8 mouse cellular contexts compared by ENCODE assay signal in genomic region chr8:106935324-106935869, GRCm38 (mm10). TPM values are rescaled to one million over a fixed set of nuclear protein-coding genes. Genes with fewer than 3 reads are reported as not detected.
DNase-seq lines count a peak whose midpoint lies in the region; ATAC-seq and TF ChIP-seq lines count a peak whose summit lies in the region.

Sntb2 (plus strand) TSS chr8:106935750.

- no peaks in the 10 kb centered on the region for H3K9me3 ChIP-seq in embryonic facial prominence, embryonic 15.5 days (replicated peaks)
- no peaks in the 10 kb centered on the region for H3K9me3 ChIP-seq in heart, embryonic 13.5 days
- H3K9me3 ChIP-seq in liver, embryonic 12.5 days (replicated peaks): no peaks in the 10 kb centered on the region
- H3K9me3 ChIP-seq in stomach, embryonic 15.5 days: no peaks in the 10 kb centered on the region

- H3K27me3 ChIP-seq in embryonic facial prominence, embryonic 15.5 days: no peaks in the 10 kb centered on the region
- no peaks in the 10 kb centered on the region for H3K27me3 ChIP-seq in heart, embryonic 13.5 days (replicated peaks)
- H3K27me3 ChIP-seq in liver, embryonic 12.5 days (replicated peaks): peaks cover 45% of the 10 kb centered on the region
- no peaks in the 10 kb centered on the region for H3K27me3 ChIP-seq in stomach, embryonic 15.5 days (replicated peaks)

- H3K27ac ChIP-seq in bone marrow, adult 2 months (ENCODE audit: control insufficient read depth, insufficient read depth, low read depth, low read length, poor library complexity): peak within 1 kb of the TSS; percentile 94
- H3K27ac ChIP-seq in embryonic facial prominence, embryonic 15.5 days (replicated peaks): peak within 1 kb of the TSS; percentile 89
- peak within 1 kb of the TSS; percentile 91 for H3K27ac ChIP-seq in heart, embryonic 13.5 days (replicated peaks)
- peak within 1 kb of the TSS; percentile 72; the same call in 1 of the 2 replicates for H3K27ac ChIP-seq in liver, embryonic 12.5 days
- peak within 1 kb of the TSS; percentile 94 for H3K27ac ChIP-seq in stomach, embryonic 15.5 days

- peaks cover 3% of the 10 kb centered on the region for H3K4me1 ChIP-seq in bone marrow, adult 2 months (ENCODE audit: control insufficient read depth, insufficient read depth, low read length)
- peaks cover 38% of the 10 kb centered on the region for H3K4me1 ChIP-seq in embryonic facial prominence, embryonic 15.5 days
- peaks cover 41% of the 10 kb centered on the region for H3K4me1 ChIP-seq in heart, embryonic 13.5 days
- H3K4me1 ChIP-seq in liver, embryonic 12.5 days: peaks cover 47% of the 10 kb centered on the region
- peaks cover 17% of the 10 kb centered on the region for H3K4me1 ChIP-seq in stomach, embryonic 15.5 days

- peak; percentile 96 for DNase-seq in A20 (ENCODE audit: low read depth, low spot score)
- peak; percentile 98 for DNase-seq in kidney, postnatal 10 days
- DNase-seq in natural killer cell, adult 2 months (ENCODE audit: low spot score in 2 of 2): peak; percentile 85 to 88

- H3K4me3 ChIP-seq in bone marrow, adult 2 months (replicated peaks; ENCODE audit: control insufficient read depth, low read depth, low read length): peak within 1 kb of the TSS; percentile 97
- H3K4me3 ChIP-seq in embryonic facial prominence, embryonic 15.5 days (replicated peaks): peak within 1 kb of the TSS; percentile 96
- H3K4me3 ChIP-seq in heart, embryonic 13.5 days: peak within 1 kb of the TSS; percentile 95
- H3K4me3 ChIP-seq in liver, embryonic 12.5 days: peak within 1 kb of the TSS; percentile 75
- H3K4me3 ChIP-seq in stomach, embryonic 15.5 days (replicated peaks): peak within 1 kb of the TSS; percentile 92

- peak; percentile 64; the same call in 1 of the 2 replicates for TF ChIP-seq POLR2A in bone marrow, adult 2 months (IDR thresholded peaks at IDR 0.05; ENCODE audit: borderline replicate concordance, control insufficient read depth, low read depth, low read length)

- peak within 1 kb of the TSS; percentile 85 for H3K9ac ChIP-seq in embryonic facial prominence, embryonic 15.5 days
- peak within 1 kb of the TSS; percentile 96 for H3K9ac ChIP-seq in heart, embryonic 13.5 days
- H3K9ac ChIP-seq in liver, embryonic 12.5 days: peak within 1 kb of the TSS; percentile 77
- peak within 1 kb of the TSS; percentile 83 for H3K9ac ChIP-seq in stomach, embryonic 15.5 days

- peak within 1 kb of the TSS; percentile 64 for H3K4me2 ChIP-seq in embryonic facial prominence, embryonic 15.5 days (replicated peaks)
- peak within 1 kb of the TSS; percentile 93 for H3K4me2 ChIP-seq in heart, embryonic 13.5 days
- peak within 1 kb of the TSS; percentile 99 for H3K4me2 ChIP-seq in liver, embryonic 12.5 days
- H3K4me2 ChIP-seq in stomach, embryonic 15.5 days: peak within 1 kb of the TSS; percentile 70

- under 1% methylated on average over 41 of the region's 41 CpGs for WGBS in bone marrow, adult 2 months
- under 1% methylated on average over 37 of the region's 41 CpGs for WGBS in embryonic facial prominence, embryonic 15.5 days
- 1% methylated on average over 40 of the region's 41 CpGs for WGBS in heart, embryonic 13.5 days
- 3% methylated on average over 41 of the region's 41 CpGs for WGBS in liver, embryonic 12.5 days (ENCODE audit: insufficient replicate concordance)
- WGBS in stomach, embryonic 15.5 days: under 1% methylated on average over 36 of the region's 41 CpGs

- no peak for TF ChIP-seq CTCF in bone marrow, adult 2 months (IDR thresholded peaks at IDR 0.05; ENCODE audit: control insufficient read depth, insufficient read depth, low read length)

- peak; percentile 86 for ATAC-seq in embryonic facial prominence, embryonic 15.5 days (ENCODE audit: insufficient number of reproducible peaks, low FRiP score, low TSS enrichment, low read depth)
- ATAC-seq in heart, embryonic 13.5 days (ENCODE audit: extremely low read depth, insufficient number of reproducible peaks, low FRiP score, low TSS enrichment): peak; percentile 73; the same call in 1 of the 2 replicates
- ATAC-seq in liver, embryonic 12.5 days: peak; percentile 76
- peak; percentile 78 for ATAC-seq in stomach, embryonic 15.5 days (ENCODE audit: insufficient read depth, low FRiP score, low read depth)

- no peaks in the 10 kb centered on the region for H3K36me3 ChIP-seq in embryonic facial prominence, embryonic 15.5 days
- H3K36me3 ChIP-seq in heart, embryonic 13.5 days: no peaks in the 10 kb centered on the region
- H3K36me3 ChIP-seq in liver, embryonic 12.5 days: no peaks in the 10 kb centered on the region
- no peaks in the 10 kb centered on the region for H3K36me3 ChIP-seq in stomach, embryonic 15.5 days

RNA-seq across cellular contexts. Expression of gene Sntb2, which starts in this region (rescaled TPM):
- 1.7 and 5.2 TPM in 2 replicates for polyA plus RNA-seq in bone marrow, adult 2 months (2011; ENCODE audit: insufficient read depth, insufficient read length, low replicate concordance, missing spikeins)
- 18.3 and 21.6 TPM in 2 replicates for polyA plus RNA-seq in embryonic facial prominence, embryonic 15.5 days (2015; fragmentation: Nextera tagmentation; extraction: Ambion mirVana)
- 10.3 and 11.4 TPM in 2 replicates for polyA plus RNA-seq in heart, embryonic 13.5 days (2015; fragmentation: Nextera tagmentation; extraction: Ambion mirVana)
- polyA plus RNA-seq in liver, embryonic 12.5 days (2016; fragmentation: Nextera tagmentation; extraction: Ambion mirVana): 3.5 and 4.1 TPM in 2 replicates
- 15.8 and 17.6 TPM in 2 replicates for polyA plus RNA-seq in stomach, embryonic 15.5 days (2015; fragmentation: Nextera tagmentation; extraction: Ambion mirVana)

Comparison
In these comparisons a context has a peak if more than half of its experiments do, and no peak if none do; other contexts are left out.
1. Peak in every context shown above with its lines: DNase-seq, ATAC-seq, H3K4me3 ChIP-seq and H3K27ac ChIP-seq.